Mouse (Mus musculus) forebrain, postnatal 0 days (tissue): ENCODE data around the gene Fndc3b. TPM values are rescaled to one million over a fixed set of nuclear protein-coding genes. Genes with fewer than 3 reads are reported as not detected.
A peak's percentile ranks its signal among the peaks of the same experiment; 100 is the strongest.

ENCODE experiments used
- ATAC-seq: fragments of 200-750 bp; cut with Nextera tagmentation; 2 replicates; pipeline ENCODE4 v1.8.0; 2017; ENCODE audit warnings: mild to moderate bottlenecking, moderate library complexity
- DNase-seq: peaks from one replicate; pipeline ENCODE4 v3.0.0-alpha.2; 2015
- H3K27ac ChIP-seq: fragments of 300-500 bp; sonication (generic); 2 replicates; pipeline ENCODE4 v1.5.1; 2014; ENCODE audit warnings: low read depth, mild to moderate bottlenecking, antibody characterized with exemption, low read length, moderate library complexity, mixed read lengths
- H3K27me3 ChIP-seq: fragments of 300-500 bp; sonication (generic); 2 replicates; pipeline ENCODE4 v1.6.1; 2014; ENCODE audit warnings: mild to moderate bottlenecking, low read length, mixed read lengths; ENCODE audit not compliant: insufficient read depth
- H3K36me3 ChIP-seq: fragments of 300-500 bp; sonication (generic); 2 replicates; pipeline ENCODE4 v1.6.1; 2014; ENCODE audit warnings: mild to moderate bottlenecking, moderate library complexity; ENCODE audit not compliant: insufficient read depth
- H3K4me1 ChIP-seq: fragments of 300-500 bp; sonication (generic); 2 replicates; pipeline ENCODE4 v1.6.1; 2014; ENCODE audit warnings: antibody characterized with exemption; ENCODE audit not compliant: insufficient read depth
- H3K4me2 ChIP-seq: fragments of 300-500 bp; sonication (generic); 2 replicates; pipeline ENCODE4 v1.6.1; 2014; ENCODE audit warnings: low read depth, mild to moderate bottlenecking, moderate library complexity
- H3K4me3 ChIP-seq: fragments of 300-500 bp; sonication (generic); 2 replicates; pipeline ENCODE4 v1.5.1; 2014; ENCODE audit warnings: low read depth, low read length, mixed read lengths
- H3K9ac ChIP-seq: fragments of 300-500 bp; sonication (generic); 2 replicates; pipeline ENCODE4 v1.6.1; 2014; ENCODE audit warnings: mild to moderate bottlenecking
- H3K9me3 ChIP-seq: fragments of 300-500 bp; sonication (generic); 2 replicates; pipeline ENCODE4 v1.6.1; 2016; ENCODE audit warnings: low read length
- CTCF ChIP-seq: sonication (generic); IDR thresholded peaks from 2 replicates; pipeline ENCODE4 v1.5.1; 2016; ENCODE audit warnings: antibody characterized with exemption, control low read depth, low read depth
- WGBS: fragments of 180-500 bp; shearing (Covaris S2); extraction: QIAGEN DNeasy Blood & Tissue Kit; methylation state at CpG from one replicate; pipeline ENCODE4 v1.1.7; 2014; 5-methylcytosine and 5-hydroxymethylcytosine counted together
- polyA plus RNA-seq: library from polyadenylated mRNA; unstranded; fragments of >200 nt; fragmentation: Nextera tagmentation; extraction: Ambion mirVana; gene quantifications from 2 replicates; pipeline ENCODE4 v1.2.1, GENCODE M21; 2015
- total RNA-seq: library from RNA; depleted of rRNA; stranded (reverse); fragments of >200 nt; gene quantifications from 2 replicates; pipeline ENCODE4 v1.2.3, GENCODE M21; 2014

The Fndc3b gene
- total and polyA plus RNA-seq, 2 experiments from 2014 or later: 5.7 to 18.3 TPM

DNA sequence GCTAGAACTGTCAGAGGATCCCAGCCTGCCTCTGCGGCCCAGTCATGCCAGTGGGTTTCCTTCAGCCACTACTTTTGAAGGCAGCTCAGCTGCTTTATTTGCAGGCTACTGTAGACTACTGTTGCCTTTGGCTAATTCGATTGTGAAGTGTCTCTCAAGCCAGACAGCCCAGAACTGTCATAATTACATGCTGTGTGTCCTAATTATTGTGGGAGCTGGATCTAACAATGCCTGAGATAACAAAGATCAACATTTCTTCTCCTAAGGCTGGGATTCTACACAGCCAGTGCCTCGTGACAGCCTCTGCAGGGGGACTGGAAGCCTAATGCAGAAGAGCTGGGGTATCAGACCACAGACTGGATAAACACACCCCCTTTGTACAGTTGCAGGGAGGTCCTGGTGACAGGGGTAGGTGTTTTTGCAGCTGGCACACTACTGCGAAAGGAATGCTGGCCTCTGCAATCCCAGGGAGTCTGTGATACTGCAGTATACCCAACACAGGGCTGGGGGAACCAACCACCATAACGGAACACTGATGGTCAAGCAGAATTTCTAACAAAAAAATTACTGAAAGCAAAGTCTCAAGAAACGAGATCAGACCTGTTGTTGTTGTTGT lies 74.0 kb downstream of the Fndc3b start:
- WGBS: 67% methylated on average over 6 of the region's 6 CpGs
- no peaks in the 10 kb centered on the region; the same call in 1 of the 2 replicates for H3K36me3 ChIP-seq
- peak; percentile 29; the same call in 1 of the 2 replicates for ATAC-seq

DNA sequence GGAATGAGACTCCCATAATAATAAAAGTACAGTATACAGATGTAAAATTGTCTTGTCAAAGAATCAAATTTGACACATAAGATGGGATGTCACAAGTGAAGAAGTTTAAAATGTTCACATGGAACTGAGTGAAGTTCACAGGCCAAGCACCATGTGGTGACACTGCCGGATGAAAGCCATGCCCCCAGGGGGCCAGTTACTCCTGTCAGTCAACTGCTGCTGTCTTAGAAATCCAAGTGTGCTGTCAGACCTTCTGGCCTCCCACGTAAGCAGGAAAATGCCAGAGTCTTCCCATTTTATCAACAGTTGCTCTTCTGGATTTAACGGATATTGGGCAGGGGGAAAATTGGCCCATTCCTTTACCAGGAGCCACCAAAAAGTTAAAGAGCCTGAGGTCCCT lies 75.3 kb downstream of the Fndc3b start:
- WGBS: 28% methylated on average over 3 of the region's 3 CpGs
- Histone ChIP-seq H3K4me1 (no peaks in the 10 kb centered on the region), H3K4me3 (no peak overlapping the region), H3K27ac (no peak overlapping the region), H3K9ac (no peak overlapping the region), H3K4me2 (no peak overlapping the region), H3K9me3 (no peaks in the 10 kb centered on the region), H3K27me3 (no peaks in the 10 kb centered on the region), H3K36me3 (no peaks in the 10 kb centered on the region; the same call in 1 of the 2 replicates)
- ATAC-seq (no peak), DNase-seq (no peak)
- TF ChIP-seq CTCF: no peak

More for the DNA sequence above, 74.0 kb downstream of the Fndc3b start:
- Histone ChIP-seq H3K4me1 (no peaks in the 10 kb centered on the region), H3K27me3 (no peaks in the 10 kb centered on the region), H3K4me3 (no peak overlapping the region), H3K27ac (no peak overlapping the region), H3K9me3 (no peaks in the 10 kb centered on the region), H3K9ac (no peak overlapping the region), H3K4me2 (no peak overlapping the region)
- no peak for TF ChIP-seq CTCF
- DNase-seq: no peak

GRCm38 (mm10) chr3:27632880-27633279 lies 78.2 kb downstream of the Fndc3b start:
- Histone ChIP-seq H3K4me1 (no peaks in the 10 kb centered on the region), H3K27ac (no peak overlapping the region), H3K4me3 (no peak overlapping the region), H3K4me2 (no peak overlapping the region), H3K36me3 (peaks cover 3% of the 10 kb centered on the region; the same call in 1 of the 2 replicates), H3K27me3 (no peaks in the 10 kb centered on the region), H3K9me3 (no peaks in the 10 kb centered on the region), H3K9ac (no peak overlapping the region)
- DNase-seq (no peak), ATAC-seq (no peak)
- 100% methylated on average over 1 of the region's 1 CpGs for WGBS
- no peak for TF ChIP-seq CTCF

- H3K27me3 ChIP-seq: no peaks in the 10 kb centered on the region
- H3K9ac ChIP-seq: no peak overlapping the region
- no peak overlapping the region for H3K4me3 ChIP-seq
- H3K4me2 ChIP-seq: no peak overlapping the region
- no peaks in the 10 kb centered on the region for H3K4me1 ChIP-seq
- TF ChIP-seq CTCF: no peak
- WGBS: 51% methylated on average over 7 of the region's 7 CpGs
- peak; percentile 85 for ATAC-seq
- H3K9me3 ChIP-seq: no peaks in the 10 kb centered on the region
- H3K36me3 ChIP-seq: peaks cover 3% of the 10 kb centered on the region; the same call in 1 of the 2 replicates
- no peak for DNase-seq
- H3K27ac ChIP-seq: no peak overlapping the region
These were observed 80.0 kb downstream of the Fndc3b start for GRCm38 (mm10) chr3:27631112-27631511.

- 96% methylated on average over 5 of the region's 5 CpGs for WGBS
- Histone ChIP-seq H3K27ac (no peak overlapping the region), H3K9ac (no peak overlapping the region), H3K9me3 (no peaks in the 10 kb centered on the region), H3K4me1 (no peaks in the 10 kb centered on the region; the same call in 1 of the 2 replicates), H3K4me3 (no peak overlapping the region), H3K4me2 (no peak overlapping the region), H3K36me3 (peaks cover 3% of the 10 kb centered on the region; the same call in 1 of the 2 replicates), H3K27me3 (no peaks in the 10 kb centered on the region)
- no peak for DNase-seq
- TF ChIP-seq CTCF: no peak
- ATAC-seq: no peak
These were observed 81.4 kb downstream of the Fndc3b start for GRCm38 (mm10) chr3:27629716-27630115.

DNA sequence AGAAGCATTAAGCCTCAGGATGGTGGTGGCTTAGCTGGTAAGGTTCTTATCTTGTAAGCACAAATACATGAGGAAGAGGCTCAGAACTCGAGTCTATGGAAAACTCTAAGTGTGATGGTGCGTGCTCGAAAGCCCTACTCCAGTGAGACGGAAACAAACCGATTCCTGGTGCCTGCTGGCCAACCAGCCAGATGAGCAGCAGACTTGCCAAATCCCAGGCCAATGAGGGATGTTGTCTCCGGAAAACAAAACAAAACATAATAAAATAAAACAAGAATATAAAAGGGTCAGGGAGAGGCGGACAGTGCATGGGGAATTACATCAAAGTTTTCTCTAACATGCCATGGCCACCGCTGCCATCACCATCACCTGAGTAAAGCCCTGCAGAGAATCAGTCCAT lies 84.8 kb downstream of the Fndc3b start:
- no peak for DNase-seq
- no peak overlapping the region for H3K27ac ChIP-seq
- ATAC-seq: no peak
- no peaks in the 10 kb centered on the region for H3K9me3 ChIP-seq
- no peaks in the 10 kb centered on the region; the same call in 1 of the 2 replicates for H3K4me1 ChIP-seq
- no peaks in the 10 kb centered on the region for H3K27me3 ChIP-seq
- TF ChIP-seq CTCF: no peak
- H3K4me2 ChIP-seq: no peak overlapping the region
- 73% methylated on average over 8 of the region's 8 CpGs for WGBS
- no peak overlapping the region for H3K4me3 ChIP-seq
- 0 out of 2 replicates have a peak, but pooled peaks cover 3% of the 10 kb centered on the region for H3K36me3 ChIP-seq
- no peak overlapping the region for H3K9ac ChIP-seq

DNA sequence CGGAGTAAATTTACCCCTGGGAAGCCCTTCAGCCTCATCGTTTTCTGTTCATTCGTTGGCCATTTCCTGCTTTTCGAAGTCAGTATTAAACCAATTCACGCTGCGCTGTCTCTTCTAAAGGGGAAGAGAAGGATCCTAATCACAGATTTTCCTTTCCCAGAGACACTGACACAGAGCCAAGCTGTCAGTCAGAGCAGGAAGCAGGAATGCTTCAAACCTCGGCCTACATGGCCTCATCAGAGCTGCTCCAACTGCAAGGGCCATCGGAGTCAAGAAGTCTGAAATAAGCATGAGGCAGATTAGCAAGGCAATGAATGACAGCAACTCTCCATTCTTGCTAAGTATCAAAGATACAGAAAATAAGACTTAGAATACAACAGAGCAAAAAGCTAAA lies 85.5 kb downstream of the Fndc3b start:
- DNase-seq: no peak
- Histone ChIP-seq H3K27ac (peak overlapping the region; percentile 57), H3K9me3 (no peaks in the 10 kb centered on the region), H3K4me3 (no peak overlapping the region), H3K27me3 (no peaks in the 10 kb centered on the region), H3K36me3 (0 out of 2 replicates have a peak, but pooled peaks cover 3% of the 10 kb centered on the region), H3K4me2 (no peak overlapping the region), H3K9ac (no peak overlapping the region), H3K4me1 (no peaks in the 10 kb centered on the region; the same call in 1 of the 2 replicates)
- peak; percentile 18; the same call in 1 of the 2 replicates for ATAC-seq
- TF ChIP-seq CTCF: no peak
- 58% methylated on average over 8 of the region's 8 CpGs for WGBS
